Mouse (Mus musculus) stomach, postnatal 0 days (tissue): ENCODE measurements around the gene Tespa1.

Experiments
- CTCF ChIP-seq: IDR thresholded peaks from 2 replicates; pipeline ENCODE4 v1.5.1; 2016; ENCODE audit warnings: antibody characterized with exemption, low read depth, mild to moderate bottlenecking, moderate library complexity
- EP300 ChIP-seq: optimal IDR thresholded peaks from 2 replicates; pipeline ENCODE3; 2016; ENCODE audit warnings: antibody characterized with exemption

DNA sequence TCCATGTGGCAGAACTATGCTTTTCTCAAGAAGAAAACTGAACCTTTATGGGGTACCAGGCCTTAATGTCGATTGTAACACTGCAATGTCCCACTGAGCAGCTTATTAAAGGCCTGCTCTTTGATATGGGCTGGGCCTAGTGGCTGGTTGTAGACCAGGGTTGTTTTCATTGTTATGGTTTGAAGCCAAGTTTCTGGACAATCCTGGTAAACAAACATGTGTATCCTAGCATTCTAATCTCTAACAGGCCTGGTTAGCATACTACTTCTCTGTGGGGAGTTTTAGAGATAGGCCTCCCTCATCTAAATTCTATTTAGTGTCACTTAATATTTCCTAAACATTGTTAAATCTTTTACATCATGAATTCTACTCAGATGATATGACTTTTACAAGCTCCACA, 49.0 kb downstream of the Tespa1 start:
- TF ChIP-seq CTCF (no peak), EP300 (no peak)
